8 mouse cellular contexts compared by ENCODE assay signal in genomic region chr5:25498821-25499422, GRCm38 (mm10). TPM values are rescaled to one million over a fixed set of nuclear protein-coding genes. Genes with fewer than 3 reads are reported as not detected.
DNase-seq lines count a peak whose midpoint lies in the region; ATAC-seq and TF ChIP-seq lines count a peak whose summit lies in the region.

No protein-coding gene starts in this region.

- peak overlapping the region; percentile 75 for H3ac ChIP-seq in C2C12 (ENCODE audit: control insufficient read depth, insufficient read length, low read depth)

- under 1% methylated on average over 47 of the region's 87 CpGs for WGBS in embryonic facial prominence, embryonic 13.5 days
- under 1% methylated on average over 48 of the region's 87 CpGs for WGBS in heart, embryonic 14.5 days
- 1% methylated on average over 56 of the region's 87 CpGs for WGBS in macrophage (ENCODE audit: missing documents)
- WGBS in spleen, adult 2 months = 4% methylated on average over 58 of the region's 87 CpGs

- peaks cover 24% of the 10 kb centered on the region for H3K79me3 ChIP-seq in C2C12 (ENCODE audit: low read depth)

- H3K79me2 ChIP-seq in C2C12 (ENCODE audit: control insufficient read depth, insufficient read depth) = peaks cover 40% of the 10 kb centered on the region
- H3K79me2 ChIP-seq in macrophage (ENCODE audit: inconsistent target) = peaks cover 38% of the 10 kb centered on the region

- TF ChIP-seq POLR2A in spleen, adult 2 months (IDR thresholded peaks at IDR 0.05; ENCODE audit: low read depth, low read length) = no peak

- H3K4me3 ChIP-seq in C2C12 (ENCODE audit: insufficient read depth, poor library complexity, severe bottlenecking) (peak overlapping the region; percentile 71), macrophage (ENCODE audit: inconsistent target) (peak overlapping the region; percentile 45)
- H3K4me3 ChIP-seq in embryonic facial prominence, embryonic 13.5 days = peak overlapping the region; percentile 95
- H3K4me3 ChIP-seq in heart, embryonic 14.5 days (ENCODE audit: control insufficient read depth in 1 of 2, insufficient read depth in 1 of 2, low read depth in 1 of 2, low read length in 2 of 2) = peak overlapping the region; percentile 100
- H3K4me3 ChIP-seq in spleen, adult 2 months (ENCODE audit: extremely low read depth, insufficient read depth, insufficient read length) = peak overlapping the region; percentile 100

- H3K9ac ChIP-seq in embryonic facial prominence, embryonic 13.5 days = peak overlapping the region; percentile 85
- H3K9ac ChIP-seq in heart, embryonic 14.5 days (ENCODE audit: low read length) = peak overlapping the region; percentile 97

- no peaks in the 10 kb centered on the region for H3K27me3 ChIP-seq in C2C12 (ENCODE audit: control insufficient read depth, insufficient read depth, insufficient read length)
- no peaks in the 10 kb centered on the region for H3K27me3 ChIP-seq in embryonic facial prominence, embryonic 13.5 days
- H3K27me3 ChIP-seq in heart, embryonic 14.5 days (ENCODE audit: control insufficient read depth, insufficient read depth, low read length) = no peaks in the 10 kb centered on the region
- H3K27me3 ChIP-seq in spleen, adult 2 months (ENCODE audit: control insufficient read depth, insufficient read depth, low read length) = no peaks in the 10 kb centered on the region

- peak overlapping the region; percentile 99 for H3K27ac ChIP-seq in embryonic facial prominence, embryonic 13.5 days
- H3K27ac ChIP-seq in heart, embryonic 14.5 days (replicated peaks in 1 of 2; ENCODE audit: control insufficient read depth in 1 of 2, insufficient read depth in 1 of 2, low read depth in 2 of 2, low read length in 2 of 2) = peak overlapping the region; percentile 98 to 100
- H3K27ac ChIP-seq in macrophage = peak overlapping the region; percentile 70
- peak overlapping the region; percentile 98 for H3K27ac ChIP-seq in spleen, adult 2 months (ENCODE audit: insufficient read depth, low read length)

- H3K9me3 ChIP-seq in embryonic facial prominence, embryonic 13.5 days = no peaks in the 10 kb centered on the region
- H3K9me3 ChIP-seq in heart, embryonic 14.5 days (ENCODE audit: control insufficient read depth, low read length) = no peaks in the 10 kb centered on the region

- H3K36me3 ChIP-seq in C2C12 (ENCODE audit: control insufficient read depth, insufficient read depth) (no peaks in the 10 kb centered on the region), macrophage (ENCODE audit: inconsistent target) (no peaks in the 10 kb centered on the region)
- H3K36me3 ChIP-seq in embryonic facial prominence, embryonic 13.5 days = no peaks in the 10 kb centered on the region
- no peaks in the 10 kb centered on the region for H3K36me3 ChIP-seq in heart, embryonic 14.5 days (ENCODE audit: control insufficient read depth, insufficient read depth, low read length)
- no peaks in the 10 kb centered on the region for H3K36me3 ChIP-seq in spleen, adult 2 months (ENCODE audit: control insufficient read depth, insufficient read depth, low read length)

- peak; percentile 87 for DNase-seq in NIH3T3 (ENCODE audit: low read depth)
- DNase-seq in kidney, postnatal 4 days = peak; percentile 84 to 90
- peak in 1 of 2 experiments; percentile 67 for DNase-seq in spleen, adult 2 months (ENCODE audit: low read depth in 1 of 2, low spot score in 2 of 2)
- DNase-seq in cerebellum, adult 11-12 months = no peak

- TF ChIP-seq CTCF in C2C12 (IDR thresholded peaks at IDR 0.05; ENCODE audit: control insufficient read depth, insufficient read depth, insufficient read length) = no peak
- TF ChIP-seq CTCF in spleen, adult 2 months (IDR thresholded peaks at IDR 0.05; ENCODE audit: extremely low read depth, insufficient read depth, insufficient read length, insufficient replicate concordance) = no peak

- ATAC-seq in embryonic facial prominence, embryonic 13.5 days (ENCODE audit: insufficient number of reproducible peaks, insufficient read depth, low FRiP score, low TSS enrichment, low read depth) = peak; percentile 83
- peak; percentile 85 for ATAC-seq in heart, embryonic 14.5 days (ENCODE audit: insufficient number of reproducible peaks, insufficient read depth, low FRiP score, low read depth)

- H3K4me2 ChIP-seq in embryonic facial prominence, embryonic 13.5 days = peak overlapping the region; percentile 63
- H3K4me2 ChIP-seq in heart, embryonic 14.5 days (ENCODE audit: low read length) = peak overlapping the region; percentile 79

- H3K4me1 ChIP-seq in embryonic facial prominence, embryonic 13.5 days = peaks cover 13% of the 10 kb centered on the region
- peaks cover 0 to 13% of the 10 kb centered on the region in 2 experiments; a peak in 3 of 4 replicates for H3K4me1 ChIP-seq in heart, embryonic 14.5 days (ENCODE audit: control insufficient read depth in 2 of 2, insufficient read depth in 2 of 2, low read length in 2 of 2)
- H3K4me1 ChIP-seq in spleen, adult 2 months (ENCODE audit: control insufficient read depth, insufficient read depth, insufficient read length) = peaks cover 6% of the 10 kb centered on the region

TF ChIP-seq in C2C12, 6 proteins besides CTCF, POLR2A, EP300 and RAD21:
- TF ChIP-seq MYOG (IDR thresholded peaks at IDR 0.05; ENCODE audit: control insufficient read depth, extremely low read depth, insufficient read length) (no peak), FOSL1 (IDR thresholded peaks at IDR 0.05; ENCODE audit: insufficient read depth, low read length, poor library complexity, severe bottlenecking) (no peak), MAX (IDR thresholded peaks at IDR 0.05) (no peak), USF1 (IDR thresholded peaks at IDR 0.05; ENCODE audit: low read depth) (no peak), MYOD1 (IDR thresholded peaks at IDR 0.05; ENCODE audit: control insufficient read depth, insufficient read length, low read depth) (peak; percentile 58), CEBPB (IDR thresholded peaks at IDR 0.05; ENCODE audit: low read depth) (no peak)

RNA-seq across cellular contexts. Expression of gene Kmt2c, which starts 0.3 kb away (rescaled TPM):
- 2.6 TPM for polyA plus RNA-seq in C2C12 (2012; fragmentation: generic; extraction: Trizol)
- polyA plus RNA-seq in embryonic facial prominence, embryonic 13.5 days (2015; fragmentation: Nextera tagmentation; extraction: Ambion mirVana) = 16.7 and 19.2 TPM in 2 replicates
- polyA plus RNA-seq in heart, embryonic 14.5 days (2014; fragmentation: Nextera tagmentation; extraction: Ambion mirVana) = 14.0 and 15.4 TPM in 2 replicates
- total RNA-seq in macrophage (2018; cell fraction: chromatin; rRNA removed) = 100 to 1,000 TPM in 25 of 26 experiments, 10 to 100 TPM in 1; 74.6 to 347 (median 272) TPM
- total RNA-seq in macrophage (2018; cell fraction: cytosol; rRNA removed) = 10 to 100 TPM; 22.4 to 50.1 (median 37.7) TPM
- total RNA-seq in macrophage (2018; cell fraction: nucleus; rRNA removed) = 100 to 1,000 TPM in 21 of 26 experiments, 10 to 100 TPM in 5; 56.0 to 218 (median 144) TPM
- polyA plus RNA-seq in macrophage (2018) = 16.9 to 19.3 TPM (median 18.9 TPM) in 3 replicates
- 18.9 and 19.2 TPM in 2 replicates for polyA plus RNA-seq in spleen, adult 2 months (2012; rRNA removed)

RNA-seq across cellular contexts. Expression of gene Cct8l1, which starts 16.9 kb away (rescaled TPM):
- polyA plus RNA-seq in C2C12 (2012; fragmentation: generic; extraction: Trizol) = not detected
- polyA plus RNA-seq in embryonic facial prominence, embryonic 13.5 days (2015; fragmentation: Nextera tagmentation; extraction: Ambion mirVana) = 0.12 TPM in 1 of 2 replicates, not detected in the other
- polyA plus RNA-seq in heart, embryonic 14.5 days (2014; fragmentation: Nextera tagmentation; extraction: Ambion mirVana) = 0.09 TPM in 1 of 2 replicates, not detected in the other
- not detected for total RNA-seq in macrophage (2018; cell fraction: chromatin; rRNA removed)
- total RNA-seq in macrophage (2018; cell fraction: cytosol; rRNA removed) = not detected
- total RNA-seq in macrophage (2018; cell fraction: nucleus; rRNA removed) = not detected
- polyA plus RNA-seq in macrophage (2018) = not detected in 3 replicates
- polyA plus RNA-seq in spleen, adult 2 months (2012; rRNA removed) = not detected in 2 replicates

Comparison
In these comparisons a context has a peak if more than half of its experiments do, and no peak if none do; other contexts are left out.
1. H3K4me3 ChIP-seq: peak in every context shown above with its lines; median percentile 100 in heart, embryonic 14.5 days; 100 in spleen, adult 2 months; 95 in embryonic facial prominence, embryonic 13.5 days; 71 in C2C12; 45 in macrophage.